Mouse (Mus musculus) heart, embryonic 13.5 days (tissue): ENCODE results near the gene Gm28539. TPM values are rescaled to one million over a fixed set of nuclear protein-coding genes. Genes with fewer than 3 reads are reported as not detected.
A peak's percentile ranks its signal among the peaks of the same experiment; 100 is the strongest.

Source experiments
- ATAC-seq: fragments of 200-750 bp; cut with Nextera tagmentation; 2 replicates; pipeline ENCODE4 v1.8.0; 2017; ENCODE audit warnings: moderate TSS enrichment; ENCODE audit not compliant: insufficient number of reproducible peaks, low FRiP score, low TSS enrichment; ENCODE audit errors: extremely low read depth
- H3K27ac ChIP-seq: fragments of 300-500 bp; sonication (generic); replicated peaks from 2 replicates; pipeline ENCODE4 v1.5.1; 2015; ENCODE audit warnings: moderate library complexity, mild to moderate bottlenecking, inconsistent platforms
- H3K27me3 ChIP-seq: fragments of 300-500 bp; sonication (generic); replicated peaks from 2 replicates; pipeline ENCODE4 v1.6.1; 2015; ENCODE audit warnings: mild to moderate bottlenecking, inconsistent platforms
- H3K36me3 ChIP-seq: fragments of 300-500 bp; sonication (generic); 2 replicates; pipeline ENCODE4 v1.6.1; 2015; ENCODE audit warnings: mild to moderate bottlenecking, inconsistent platforms
- H3K4me1 ChIP-seq: fragments of 300-500 bp; sonication (generic); 2 replicates; pipeline ENCODE4 v1.6.1; 2015; ENCODE audit warnings: inconsistent platforms
- H3K4me2 ChIP-seq: fragments of 300-500 bp; sonication (generic); 2 replicates; pipeline ENCODE4 v1.6.1; 2015; ENCODE audit warnings: inconsistent platforms, mild to moderate bottlenecking, moderate library complexity
- H3K4me3 ChIP-seq: fragments of 300-500 bp; sonication (generic); 2 replicates; pipeline ENCODE4 v1.5.1; 2015; ENCODE audit warnings: moderate library complexity, mild to moderate bottlenecking, inconsistent platforms
- H3K9ac ChIP-seq: fragments of 300-500 bp; sonication (generic); 2 replicates; pipeline ENCODE4 v1.6.1; 2015; ENCODE audit warnings: inconsistent platforms, mild to moderate bottlenecking, moderate library complexity
- H3K9me3 ChIP-seq: fragments of 300-500 bp; sonication (generic); 2 replicates; pipeline ENCODE4 v1.6.1; 2016; ENCODE audit warnings: inconsistent platforms
- WGBS: fragments of 180-500 bp; shearing (Covaris S2); methylation state at CpG from one replicate; pipeline ENCODE4 v1.1.7; 2015; ENCODE audit warnings: mixed read lengths; 5-methylcytosine and 5-hydroxymethylcytosine counted together
- polyA plus RNA-seq: library from polyadenylated mRNA; unstranded; fragments of >200 nt; fragmentation: Nextera tagmentation; extraction: Ambion mirVana; gene quantifications from 2 replicates; pipeline ENCODE4 v1.2.1, GENCODE M21; 2015

Gm28539 gene
- polyA plus RNA-seq = not detected in 2 replicates

DNA sequence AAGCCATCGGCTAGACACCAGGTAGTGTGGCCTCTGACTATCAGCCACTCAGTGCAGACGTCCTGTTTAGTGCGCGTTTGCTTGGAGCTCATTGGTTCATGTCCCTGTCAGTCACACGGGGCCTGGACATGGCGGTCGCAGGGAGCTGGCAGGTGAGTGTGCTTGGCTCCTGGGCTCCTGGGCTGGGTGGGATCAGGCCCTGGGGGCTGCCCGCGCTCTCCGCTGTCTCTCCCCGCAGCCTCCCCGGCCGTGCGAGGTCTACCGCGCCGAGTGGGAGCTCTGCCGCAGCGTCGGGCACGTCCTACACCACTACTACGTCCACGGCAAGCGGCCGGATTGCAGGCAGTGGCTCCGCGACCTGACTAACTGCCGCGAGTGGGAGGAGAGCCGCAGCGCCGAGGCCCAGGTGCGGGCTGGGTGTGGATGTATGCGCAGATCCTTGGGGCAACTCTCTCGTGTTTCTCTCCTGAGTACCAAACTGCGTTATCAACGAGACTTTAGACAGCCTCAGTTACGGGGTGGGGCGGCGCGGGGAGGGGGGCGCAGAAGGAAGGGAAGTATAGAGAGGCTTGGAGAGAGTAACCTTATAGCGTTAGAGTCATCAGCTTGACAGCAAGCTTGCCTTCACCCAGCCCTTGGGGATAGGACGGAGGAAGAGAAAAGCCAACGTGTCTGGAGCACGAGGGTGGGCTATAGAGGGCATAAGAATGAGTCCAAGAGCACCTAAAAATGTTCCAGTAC lies at the start of gene Gm28539, which contains the start of gene 2510002D24Rik:
Gene Gm28539 (plus strand): TSS at position 117 of the 741 bp plus-strand sequence.
Gene 2510002D24Rik (plus strand): TSS at position 111 of the 741 bp plus-strand sequence.
- Histone ChIP-seq H3K27ac (peak within 1 kb of the TSS; percentile 73), H3K4me3 (peak within 1 kb of the TSS; percentile 97), H3K4me1 (peaks cover 4% of the 10 kb centered on the region; the same call in 1 of the 2 replicates), H3K36me3 (peaks cover 58% of the 10 kb centered on the region), H3K27me3 (no peaks in the 10 kb centered on the region), H3K4me2 (peak within 1 kb of the TSS; percentile 79), H3K9me3 (no peaks in the 10 kb centered on the region), H3K9ac (peak within 1 kb of the TSS; percentile 95)
- WGBS = under 1% methylated on average over 45 of the region's 46 CpGs
- ATAC-seq = peak; percentile 86

DNA sequence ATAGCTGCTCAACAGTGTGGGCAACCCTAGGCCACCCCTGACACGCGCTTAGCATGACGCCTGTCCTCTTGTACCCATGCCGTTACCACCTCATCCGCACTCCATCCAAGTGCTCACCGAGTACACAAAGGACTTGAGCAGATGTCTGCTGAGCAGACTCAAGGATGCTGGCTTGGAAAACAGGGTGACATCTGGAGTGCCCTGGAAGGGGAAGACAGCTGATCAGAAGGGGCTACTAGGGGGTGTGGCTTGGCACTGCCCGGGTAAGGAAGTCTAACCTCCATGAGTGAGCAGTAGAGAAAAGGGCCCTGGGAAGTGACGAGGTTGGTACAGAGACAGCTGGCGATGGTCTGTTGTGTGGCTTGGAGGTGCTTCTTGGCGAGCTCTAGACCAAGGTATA lies 49.7 kb upstream of the Gm28539 start:
- Histone ChIP-seq H3K4me1 (no peaks in the 10 kb centered on the region), H3K4me3 (no peak overlapping the region), H3K27me3 (no peaks in the 10 kb centered on the region), H3K9ac (no peak overlapping the region), H3K9me3 (no peaks in the 10 kb centered on the region), H3K27ac (no peak overlapping the region), H3K36me3 (peaks cover 91% of the 10 kb centered on the region), H3K4me2 (no peak overlapping the region)
- 91% methylated on average over 10 of the region's 10 CpGs for WGBS
- no peak for ATAC-seq

DNA sequence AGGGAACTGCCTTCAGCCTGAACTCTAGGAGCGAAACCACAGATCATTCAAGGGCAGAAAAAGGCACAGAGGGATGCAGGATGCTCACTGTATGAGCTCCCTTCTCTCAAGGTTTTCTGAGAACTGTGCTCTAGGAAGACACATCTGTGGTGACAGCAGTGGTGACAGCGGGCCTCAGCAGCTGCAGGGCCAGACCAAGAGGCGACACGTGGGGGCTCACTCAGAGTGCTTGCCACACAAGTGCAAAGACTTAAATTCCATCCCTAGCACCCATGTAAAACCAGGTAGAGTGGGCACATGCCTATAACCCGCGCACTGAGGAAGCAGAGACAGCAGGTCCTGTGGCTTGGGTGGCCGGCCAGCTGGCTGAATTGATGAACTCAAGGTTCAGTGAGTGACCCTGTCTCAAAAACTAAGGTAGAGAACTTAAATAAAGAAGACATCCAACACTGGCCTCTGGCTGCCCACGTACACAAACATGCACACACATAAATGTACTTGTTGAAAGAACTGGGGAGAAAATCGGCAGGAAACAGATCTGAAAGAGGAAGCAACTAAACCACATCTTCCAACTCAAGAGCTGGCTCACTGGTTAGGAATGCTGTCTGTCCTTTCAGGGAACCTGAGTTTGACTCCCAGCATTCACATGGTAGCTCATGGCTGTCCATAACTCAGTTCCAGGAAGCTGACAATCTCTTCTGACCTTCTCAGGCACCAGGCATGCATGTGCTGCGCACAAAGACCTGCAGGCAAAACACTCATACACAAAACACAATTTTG lies 47.6 kb upstream of the Gm28539 start:
- Histone ChIP-seq H3K27me3 (no peaks in the 10 kb centered on the region), H3K4me3 (no peak overlapping the region), H3K4me1 (no peaks in the 10 kb centered on the region), H3K9me3 (no peaks in the 10 kb centered on the region), H3K4me2 (no peak overlapping the region), H3K36me3 (peaks cover 94% of the 10 kb centered on the region), H3K9ac (no peak overlapping the region), H3K27ac (no peak overlapping the region)
- WGBS = 77% methylated on average over 10 of the region's 10 CpGs
- ATAC-seq = no peak

DNA sequence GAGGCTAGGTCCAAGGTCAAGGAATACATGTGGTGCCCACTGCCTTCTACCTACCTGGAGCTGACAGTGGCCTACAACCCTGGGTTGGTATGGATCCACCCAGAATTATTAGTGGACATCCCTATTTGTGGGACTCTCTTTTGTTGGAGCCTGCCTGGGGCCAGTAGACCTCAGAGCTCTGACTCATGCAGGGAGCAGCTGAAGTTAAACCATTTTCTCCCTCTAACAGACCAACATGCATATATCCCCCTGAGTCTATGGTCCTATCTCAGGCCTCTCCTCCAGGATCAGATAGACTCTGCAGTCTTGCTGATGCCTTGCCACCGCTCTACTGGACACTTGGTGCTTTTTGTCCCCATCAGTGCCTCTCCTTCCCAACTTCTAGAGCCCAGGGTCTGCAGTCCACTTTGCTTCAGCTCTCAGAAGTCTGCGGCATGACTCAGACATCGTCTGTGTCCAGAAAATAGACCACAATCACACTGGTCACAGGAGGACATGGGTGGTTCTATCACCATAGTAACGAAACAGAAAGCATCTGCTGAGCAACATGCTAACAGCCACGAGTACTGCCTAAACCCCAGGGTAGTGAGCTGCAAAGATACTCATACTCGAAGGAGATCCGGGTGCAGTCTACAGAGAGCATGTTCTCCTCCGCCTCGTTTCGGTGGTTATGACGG lies 41.0 kb upstream of the Gm28539 start:
- no peaks in the 10 kb centered on the region for H3K9me3 ChIP-seq
- no peak overlapping the region for H3K4me2 ChIP-seq
- H3K4me3 ChIP-seq = no peak overlapping the region
- H3K4me1 ChIP-seq = no peaks in the 10 kb centered on the region
- no peak overlapping the region for H3K27ac ChIP-seq
- 90% methylated on average over 11 of the region's 11 CpGs for WGBS
- H3K36me3 ChIP-seq = peaks cover 99% of the 10 kb centered on the region
- no peaks in the 10 kb centered on the region for H3K27me3 ChIP-seq
- no peak overlapping the region for H3K9ac ChIP-seq
- ATAC-seq = no peak

DNA sequence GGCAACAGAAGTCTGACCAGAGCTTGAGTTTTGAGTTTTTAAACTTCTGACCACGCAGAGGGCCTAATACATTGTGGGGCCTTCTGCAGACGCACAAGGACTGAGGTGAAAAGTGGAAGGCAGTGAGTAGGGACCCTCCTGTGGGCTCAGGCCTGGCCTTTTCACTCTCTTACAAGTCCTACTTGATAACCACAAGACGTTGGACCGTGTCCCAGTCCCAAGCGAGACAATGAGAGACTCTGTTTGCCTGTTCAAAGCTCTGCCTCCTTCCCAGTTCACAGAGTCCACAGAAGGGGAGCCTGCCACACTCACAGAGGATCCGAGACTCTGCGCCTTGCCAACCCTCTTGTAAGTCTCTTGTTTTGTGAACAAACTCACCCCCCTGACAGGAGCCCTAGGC lies 39.7 kb upstream of the Gm28539 start:
- H3K9me3 ChIP-seq = no peaks in the 10 kb centered on the region
- no peak overlapping the region for H3K4me3 ChIP-seq
- ATAC-seq = no peak
- no peaks in the 10 kb centered on the region for H3K4me1 ChIP-seq
- no peak overlapping the region for H3K27ac ChIP-seq
- H3K27me3 ChIP-seq = no peaks in the 10 kb centered on the region
- H3K4me2 ChIP-seq = no peak overlapping the region
- H3K9ac ChIP-seq = peak overlapping the region; percentile 17; the same call in 1 of the 2 replicates
- peaks cover 99% of the 10 kb centered on the region for H3K36me3 ChIP-seq
- 80% methylated on average over 7 of the region's 7 CpGs for WGBS

DNA sequence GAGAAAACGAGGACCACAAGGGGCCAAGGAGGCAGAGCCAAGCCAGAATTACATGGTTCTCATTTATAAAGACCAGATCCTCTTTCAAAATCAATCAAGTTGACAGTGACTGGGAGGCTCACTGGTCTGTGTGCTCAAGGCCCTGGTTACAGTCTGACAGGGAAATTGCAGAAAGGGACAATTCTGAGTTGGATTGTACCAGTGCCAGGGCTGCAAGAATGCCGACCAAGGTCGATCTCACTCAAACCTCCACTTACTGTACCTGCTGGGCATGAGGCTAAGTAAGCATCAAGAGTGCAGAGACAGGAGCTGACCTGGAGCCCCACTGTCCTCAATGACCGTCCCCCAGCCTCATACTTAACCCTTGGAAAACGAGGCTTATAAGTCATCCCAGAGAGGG lies 38.2 kb upstream of the Gm28539 start:
- Histone ChIP-seq H3K27me3 (no peaks in the 10 kb centered on the region), H3K36me3 (peaks cover 89% of the 10 kb centered on the region)
- 89% methylated on average over 5 of the region's 5 CpGs for WGBS

DNA sequence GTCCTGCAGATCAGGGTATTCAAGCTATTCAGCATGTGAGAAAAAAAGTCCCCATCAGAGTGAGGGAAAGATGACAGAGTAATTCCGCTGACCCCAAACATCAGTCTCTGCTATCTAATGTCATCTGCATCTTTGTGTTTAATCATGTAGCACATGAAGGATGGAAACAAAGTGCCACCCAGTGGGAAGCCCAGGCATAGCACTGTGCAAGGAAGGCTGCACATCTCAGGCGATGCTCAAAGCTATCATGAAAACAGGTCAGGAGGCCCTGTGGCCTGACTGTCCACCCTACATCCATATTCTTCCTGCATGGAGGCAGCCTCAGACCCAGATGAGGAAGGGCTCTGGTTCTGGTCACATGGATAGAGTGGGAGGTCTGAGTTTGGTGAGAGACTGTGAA lies 37.5 kb upstream of the Gm28539 start:
- WGBS = 71% methylated on average over 2 of the region's 2 CpGs
- no peaks in the 10 kb centered on the region for H3K9me3 ChIP-seq
- H3K27ac ChIP-seq = no peak overlapping the region
- no peaks in the 10 kb centered on the region for H3K27me3 ChIP-seq
- H3K4me2 ChIP-seq = no peak overlapping the region
- no peak for ATAC-seq
- no peak overlapping the region for H3K9ac ChIP-seq
- no peak overlapping the region for H3K4me3 ChIP-seq
- H3K36me3 ChIP-seq = peaks cover 86% of the 10 kb centered on the region
- no peaks in the 10 kb centered on the region for H3K4me1 ChIP-seq

More for the DNA sequence above, 38.2 kb upstream of the Gm28539 start:
- H3K4me1 ChIP-seq = no peaks in the 10 kb centered on the region
- no peak overlapping the region for H3K4me3 ChIP-seq
- H3K9ac ChIP-seq = 0 out of 2 replicates have a peak overlapping the region, but pooled peaks have one; percentile 3
- no peak overlapping the region for H3K4me2 ChIP-seq
- H3K27ac ChIP-seq = no peak overlapping the region
- no peaks in the 10 kb centered on the region for H3K9me3 ChIP-seq
- no peak for ATAC-seq

DNA sequence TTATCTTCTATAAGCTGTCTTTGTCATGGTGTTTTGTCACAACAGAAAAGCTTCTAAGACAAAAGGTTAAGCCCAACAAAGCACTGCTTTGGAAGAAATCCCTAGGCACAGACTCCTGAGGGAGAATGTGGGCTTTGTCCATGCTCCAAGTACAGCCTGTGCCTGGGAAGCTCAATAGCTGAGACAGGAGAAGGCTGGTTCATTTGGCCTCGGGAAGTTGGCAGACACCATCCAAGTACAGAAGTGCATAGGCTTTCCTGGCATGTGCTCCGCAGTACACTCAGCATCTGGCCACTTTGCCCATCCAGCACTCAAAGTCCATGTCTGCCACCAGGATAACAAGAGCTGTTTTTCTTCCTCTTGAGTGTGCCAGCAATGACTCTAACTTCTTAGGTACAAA lies 30.6 kb upstream of the Gm28539 start:
- no peak overlapping the region for H3K27ac ChIP-seq
- H3K9me3 ChIP-seq = no peaks in the 10 kb centered on the region
- H3K9ac ChIP-seq = no peak overlapping the region
- H3K4me2 ChIP-seq = no peak overlapping the region
- ATAC-seq = no peak
- no peaks in the 10 kb centered on the region for H3K27me3 ChIP-seq
- peaks cover 78% of the 10 kb centered on the region for H3K36me3 ChIP-seq
- H3K4me3 ChIP-seq = no peak overlapping the region
- H3K4me1 ChIP-seq = peaks cover 7% of the 10 kb centered on the region
- 83% methylated on average over 2 of the region's 2 CpGs for WGBS

DNA sequence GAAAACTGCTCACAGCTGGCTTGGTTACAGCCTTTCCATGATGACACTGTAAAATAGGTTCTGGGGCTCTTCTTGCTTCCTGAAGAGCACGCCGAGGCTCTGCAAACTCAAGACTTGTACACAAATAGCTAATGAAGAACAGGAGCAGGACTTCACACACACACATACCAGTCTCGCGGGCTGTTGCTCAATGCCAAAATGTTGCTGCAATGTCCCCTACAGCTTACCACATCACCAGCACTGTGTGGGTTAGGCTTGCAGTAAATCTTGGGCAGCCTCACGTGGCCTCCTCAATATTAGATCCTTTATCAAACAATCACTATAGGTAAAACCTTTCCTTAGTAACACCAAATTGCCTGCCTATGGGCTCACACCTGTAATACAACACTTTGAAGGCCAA lies 27.4 kb upstream of the Gm28539 start:
- H3K4me3 ChIP-seq = no peak overlapping the region
- H3K4me2 ChIP-seq = no peak overlapping the region
- WGBS = 89% methylated on average over 5 of the region's 5 CpGs
- H3K27me3 ChIP-seq = no peaks in the 10 kb centered on the region
- no peak overlapping the region for H3K27ac ChIP-seq
- H3K9ac ChIP-seq = no peak overlapping the region
- H3K9me3 ChIP-seq = no peaks in the 10 kb centered on the region
- peaks cover 57% of the 10 kb centered on the region for H3K36me3 ChIP-seq
- no peak for ATAC-seq
- H3K4me1 ChIP-seq = peaks cover 25% of the 10 kb centered on the region

DNA sequence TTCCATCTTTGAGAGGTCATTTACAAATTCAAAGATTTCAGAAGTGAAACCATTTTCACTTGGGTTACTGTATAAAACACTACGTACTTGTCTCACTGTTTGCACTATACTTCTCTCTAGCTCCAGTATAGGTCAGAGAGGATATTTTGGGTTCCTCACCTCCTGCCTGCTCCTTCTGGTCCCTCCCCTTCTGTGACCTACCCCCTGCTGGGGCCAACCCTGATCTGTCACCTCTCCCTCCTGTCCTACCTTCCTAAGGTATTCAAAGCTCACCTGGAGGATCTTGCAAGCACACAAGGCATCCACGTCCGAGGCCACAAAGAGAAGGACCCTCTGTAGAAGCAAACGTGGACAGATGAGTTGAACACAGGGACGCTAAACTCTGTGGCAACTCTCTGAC lies 25.4 kb upstream of the Gm28539 start:
- Histone ChIP-seq H3K9ac (peak overlapping the region; percentile 87), H3K9me3 (no peaks in the 10 kb centered on the region), H3K4me2 (peak overlapping the region; percentile 95), H3K27me3 (no peaks in the 10 kb centered on the region), H3K27ac (peak overlapping the region; percentile 17; the same call in 1 of the 2 replicates), H3K4me1 (peaks cover 27% of the 10 kb centered on the region), H3K4me3 (peak overlapping the region; percentile 91), H3K36me3 (peaks cover 56% of the 10 kb centered on the region)
- ATAC-seq = 0 out of 2 replicates have a peak, but pooled peaks have one; percentile 15
- whole genome bisulfite sequencing = 5% methylated on average over 5 of the region's 5 CpGs
